Mouse (Mus musculus) NIH3T3 (cell line): Measurements from ENCODE around the gene Ndufaf3.
"Not testable (repeated sequence)": the region's sequence is repeated elsewhere in the genome, so short reads cannot be mapped to it uniquely, and the experiment has no call there.

Experiments
- DNase-seq: peaks from one replicate; pipeline ENCODE4 v3.0.0-alpha.2; 2012; ENCODE audit warnings: low read depth

Gene Ndufaf3

DNA sequence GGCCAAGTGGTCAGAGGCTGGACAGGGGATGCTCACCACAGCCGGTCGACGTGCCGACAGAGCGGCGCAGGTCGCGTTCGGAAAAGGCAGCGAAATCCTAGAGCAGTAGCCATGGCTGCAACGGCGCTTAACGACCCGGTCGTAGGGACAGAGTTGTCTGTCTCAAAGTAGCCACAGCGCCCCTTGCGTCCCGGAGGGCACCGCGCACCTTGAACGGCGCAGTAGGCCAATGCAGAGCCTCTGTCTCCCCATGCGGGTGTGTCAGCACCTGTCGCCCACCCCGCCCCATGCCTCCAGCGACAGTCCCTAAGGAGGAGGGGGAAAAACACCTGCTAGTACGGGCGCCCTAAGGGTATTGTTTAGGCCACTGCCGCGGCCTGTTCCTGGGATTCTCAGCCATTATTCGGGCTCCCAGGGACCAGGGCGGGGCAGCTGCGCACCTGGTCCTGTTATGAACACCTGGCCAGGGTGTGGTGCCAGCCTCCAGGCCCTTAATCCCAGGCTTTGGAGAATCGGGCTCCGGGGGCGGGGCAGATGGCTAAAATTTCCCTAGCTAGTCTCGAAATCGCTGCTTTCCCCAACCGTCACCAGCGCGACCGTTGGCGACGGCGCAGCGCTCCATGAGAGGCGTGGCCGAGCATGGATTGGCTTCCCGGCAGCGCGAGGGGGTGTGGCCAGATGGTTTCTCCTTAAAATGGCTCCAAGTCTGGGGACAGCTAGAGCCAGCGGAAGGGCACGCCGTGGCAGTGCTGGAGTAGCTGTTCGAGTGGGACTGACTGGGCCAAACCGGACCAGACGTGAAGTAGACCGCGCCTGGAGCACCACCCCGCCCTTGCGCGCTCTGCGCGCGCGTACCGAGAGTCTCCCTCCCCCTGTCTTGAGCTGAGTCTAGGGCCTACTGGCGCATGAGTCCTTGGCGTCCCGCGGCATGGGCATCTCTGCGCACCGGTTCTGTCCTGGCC, at the start of gene Ndufaf3:
Ndufaf3 (minus strand) TSS at position 620 of the 962 bp plus-strand sequence.
- DNase-seq, result peak; percentile 89

DNA sequence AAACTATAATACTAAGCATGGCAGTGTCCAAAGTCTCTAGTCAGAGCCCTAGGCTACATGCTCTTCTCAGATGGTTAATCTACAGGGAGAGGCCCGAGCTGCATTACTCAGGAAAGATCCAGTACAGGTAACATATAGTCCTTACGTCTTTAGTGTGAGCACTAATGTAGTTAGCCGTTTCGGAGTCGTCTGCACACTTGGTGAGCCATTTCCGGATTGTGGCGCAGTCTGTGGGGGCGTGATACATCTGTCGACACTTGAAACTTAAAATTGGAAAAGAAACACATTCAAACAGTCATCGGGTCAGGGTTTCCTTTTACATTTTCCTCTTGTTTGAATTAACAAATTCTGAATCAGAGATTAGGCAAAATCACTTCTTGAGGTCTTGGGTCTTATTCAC, 44.3 kb upstream of the Ndufaf3 start:
- DNase-seq, result no peak

DNA sequence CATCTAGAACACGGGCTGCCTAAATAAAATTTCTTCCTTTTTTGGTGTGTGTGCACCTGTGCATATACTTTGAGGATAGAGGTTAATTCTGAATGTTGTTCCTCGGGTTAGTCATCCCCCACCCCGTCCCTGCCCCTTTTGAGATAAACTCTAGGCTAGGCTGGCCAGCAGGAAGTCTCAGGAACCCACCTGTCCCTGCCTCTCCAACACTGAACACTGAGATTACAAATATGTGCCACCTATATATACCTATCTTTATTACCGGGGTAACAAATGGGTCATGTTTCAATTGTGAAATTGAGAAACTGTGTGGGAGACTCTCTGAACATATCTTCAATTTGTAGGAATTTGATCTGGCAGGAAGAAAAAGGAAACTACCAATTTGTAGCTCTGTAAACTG, 41.7 kb upstream of the Ndufaf3 start:
- no peak for DNase-seq

DNA sequence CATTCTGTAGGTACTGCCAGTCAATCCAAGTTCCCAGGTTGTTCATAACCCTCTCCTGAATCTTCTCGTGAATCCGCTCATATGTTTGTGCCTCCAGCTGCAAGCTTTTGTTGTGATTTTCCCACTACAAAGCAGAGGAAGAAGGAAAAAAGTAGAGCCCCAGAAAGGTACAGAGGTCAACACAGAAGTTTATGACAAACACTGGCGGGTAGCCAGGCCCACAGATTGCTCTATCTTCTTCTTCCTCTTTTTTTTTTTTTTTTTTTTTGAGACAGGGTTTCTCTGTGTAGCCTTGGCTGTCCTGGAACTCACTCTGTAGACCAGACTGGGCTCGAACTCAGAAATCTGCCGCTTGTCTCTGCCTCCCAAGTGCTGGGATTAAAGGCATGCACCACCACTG, 40.7 kb upstream of the Ndufaf3 start:
- not testable (repeated sequence) for DNase-seq

DNA sequence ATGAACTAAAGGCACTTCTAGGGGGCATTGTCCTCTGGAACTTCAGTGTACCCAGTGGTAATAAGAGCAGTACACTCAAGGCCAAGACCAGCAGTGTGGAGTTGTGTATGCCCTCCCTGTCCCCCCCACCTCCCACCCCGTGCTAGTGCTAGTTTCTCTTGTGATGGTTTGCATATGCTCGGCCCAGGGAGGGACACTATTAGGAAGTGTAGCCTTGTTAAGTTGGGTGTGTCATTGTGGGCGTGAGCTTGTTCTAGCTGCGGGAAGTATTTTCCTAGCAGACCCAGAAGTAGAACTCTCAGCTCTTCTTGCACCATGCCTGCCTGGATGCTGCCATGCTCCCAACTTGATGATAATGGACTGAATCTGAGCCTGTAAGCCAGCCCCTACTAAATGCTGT, 34.8 kb upstream of the Ndufaf3 start:
- DNase-seq, result no peak

DNA sequence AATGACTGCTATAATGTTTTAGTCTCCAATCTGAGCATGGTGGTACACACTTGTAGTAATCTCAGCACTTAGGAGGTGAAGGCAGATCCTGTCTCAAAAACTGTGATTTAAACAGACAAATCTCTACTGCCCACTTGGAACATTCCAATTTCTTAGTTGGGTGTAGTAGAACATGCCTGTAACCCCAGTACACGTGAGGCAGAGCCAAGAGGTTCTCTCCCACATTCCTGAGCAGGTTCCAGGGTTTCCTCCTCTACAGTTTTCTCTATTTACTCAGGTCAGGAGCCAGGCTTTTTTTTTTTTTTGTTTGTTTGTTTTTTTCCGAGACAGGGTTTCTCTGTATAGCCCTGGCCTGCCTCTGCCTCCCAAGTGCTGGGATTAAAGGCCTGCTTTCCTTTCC, 32.8 kb upstream of the Ndufaf3 start:
- DNase-seq, result peak; percentile 11

DNA sequence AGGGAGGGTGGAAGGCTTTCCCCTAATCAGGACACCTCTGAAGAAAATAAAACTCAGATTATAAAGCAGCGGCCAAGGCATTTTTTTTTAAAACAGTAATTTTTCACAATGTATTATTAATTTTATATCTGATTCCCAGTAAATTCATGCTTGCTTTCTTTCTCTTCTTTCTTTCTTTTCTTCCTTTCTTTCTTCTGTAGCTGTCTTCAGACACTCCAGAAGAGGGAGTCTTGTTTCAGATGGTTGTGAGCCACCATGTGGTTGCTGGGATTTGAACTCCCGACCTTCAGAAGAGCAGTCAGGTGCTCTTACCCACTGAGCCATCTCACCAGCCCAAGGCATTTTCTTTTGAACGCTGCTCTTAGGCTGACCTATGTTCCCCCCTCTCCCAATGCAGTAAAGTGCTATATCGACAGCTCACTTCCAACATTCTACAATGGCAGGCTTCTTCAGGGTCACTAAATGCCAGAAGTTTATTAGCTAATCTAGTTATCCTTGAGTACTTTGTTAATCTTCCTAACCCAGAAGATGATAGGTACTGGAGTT, 31.9 kb upstream of the Ndufaf3 start:
- no peak for DNase-seq

DNA sequence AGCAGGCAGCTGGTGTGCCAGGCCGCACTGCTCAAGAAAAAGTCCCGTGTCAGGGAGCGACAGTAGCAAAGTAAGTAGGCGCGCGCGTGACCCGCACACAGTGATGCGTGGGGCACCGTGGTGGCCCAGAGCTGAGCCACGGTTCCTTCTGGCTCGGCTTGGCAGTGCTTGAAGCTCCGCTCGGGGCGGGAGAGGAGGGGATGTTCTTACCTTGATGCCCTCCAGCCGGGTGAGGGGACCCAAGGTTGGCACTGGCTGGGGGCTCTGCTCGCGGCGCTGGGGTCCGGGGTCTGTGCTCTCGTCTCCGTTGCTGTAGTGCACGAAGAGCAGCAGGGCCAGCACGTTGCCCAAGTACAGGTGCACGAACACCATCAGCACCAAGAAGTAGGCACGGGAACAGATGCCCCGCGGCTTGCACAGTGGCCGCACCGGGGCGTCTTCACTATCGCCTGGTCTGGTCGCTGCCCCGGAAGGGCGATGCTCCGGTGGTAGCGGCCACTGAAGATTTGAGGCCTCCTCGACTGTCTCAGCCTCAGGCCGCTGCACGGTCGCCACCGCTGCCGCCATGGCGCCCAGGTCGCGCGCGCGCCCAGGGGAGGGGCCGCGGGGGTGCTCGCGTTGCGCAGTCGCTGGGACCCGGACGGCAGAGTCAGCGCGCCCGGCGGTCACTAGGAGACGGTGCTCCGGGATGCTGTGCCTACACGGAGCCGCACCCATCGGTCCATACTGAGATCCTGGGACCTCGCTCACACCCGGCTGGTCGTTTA, 29.9 kb upstream of the Ndufaf3 start, which contains the start of gene P4htm:
P4htm (minus strand) TSS at position 670 of the 767 bp plus-strand sequence.
- peak; percentile 63 for DNase-seq

DNA sequence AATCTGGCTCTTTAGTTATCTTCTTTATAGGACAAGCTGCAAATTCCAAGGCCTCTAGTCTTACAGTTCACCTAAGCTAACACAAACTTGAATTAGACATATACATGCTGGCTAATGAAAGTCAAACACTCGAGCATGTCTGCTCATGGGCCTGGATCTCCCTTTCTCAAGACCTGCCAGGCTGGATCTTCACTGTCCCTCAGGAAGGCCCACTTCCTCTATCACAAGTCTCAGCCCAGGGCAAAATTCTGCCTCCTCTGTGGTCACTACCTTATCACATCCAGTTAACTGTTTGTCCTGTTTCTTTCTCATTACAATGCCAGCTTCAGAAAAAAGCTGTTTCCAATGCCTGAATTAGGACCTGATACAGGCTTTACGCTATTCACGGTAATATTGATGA, 27.1 kb upstream of the Ndufaf3 start:
- DNase-seq, result no peak

DNA sequence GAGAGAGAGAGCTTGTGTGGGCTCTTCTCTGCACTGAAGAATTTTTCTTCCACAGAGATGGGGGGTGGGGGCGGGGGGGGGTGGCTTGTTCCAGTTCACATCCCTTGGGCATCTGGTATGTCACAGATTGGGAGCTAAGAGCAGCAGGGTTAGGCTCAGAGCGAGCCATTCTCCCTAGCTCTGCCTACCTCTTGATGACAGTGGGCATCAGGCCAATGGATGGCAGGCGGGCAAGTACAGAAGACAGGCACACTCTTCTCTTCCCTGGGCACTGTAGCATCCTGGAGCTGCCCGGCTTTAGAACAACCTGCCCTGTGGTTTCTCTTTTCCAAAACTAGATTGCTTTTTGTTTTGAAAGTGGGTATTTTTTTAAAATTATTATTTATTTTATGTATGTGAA, 24.2 kb upstream of the Ndufaf3 start:
- DNase-seq, result no peak

DNA sequence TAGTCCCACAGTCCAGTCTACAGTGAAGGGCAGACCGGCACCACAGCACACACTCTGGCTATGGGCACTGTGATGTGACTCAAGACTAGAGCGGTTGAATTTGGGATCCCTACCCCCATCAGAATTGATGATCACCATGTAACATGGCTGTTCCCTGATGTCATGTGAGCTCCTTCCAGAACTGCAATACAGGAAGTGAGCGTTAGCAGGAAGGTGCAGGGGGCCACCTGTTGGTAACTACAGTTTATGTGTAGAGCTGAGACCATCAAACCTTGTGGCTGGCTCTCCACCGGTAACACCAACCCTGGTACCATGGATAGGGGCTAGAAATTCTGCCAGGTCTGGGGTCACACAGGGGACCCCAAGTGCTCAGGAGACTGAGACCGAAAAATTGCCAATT, 22.0 kb upstream of the Ndufaf3 start:
- DNase-seq, result peak; percentile 29

DNA sequence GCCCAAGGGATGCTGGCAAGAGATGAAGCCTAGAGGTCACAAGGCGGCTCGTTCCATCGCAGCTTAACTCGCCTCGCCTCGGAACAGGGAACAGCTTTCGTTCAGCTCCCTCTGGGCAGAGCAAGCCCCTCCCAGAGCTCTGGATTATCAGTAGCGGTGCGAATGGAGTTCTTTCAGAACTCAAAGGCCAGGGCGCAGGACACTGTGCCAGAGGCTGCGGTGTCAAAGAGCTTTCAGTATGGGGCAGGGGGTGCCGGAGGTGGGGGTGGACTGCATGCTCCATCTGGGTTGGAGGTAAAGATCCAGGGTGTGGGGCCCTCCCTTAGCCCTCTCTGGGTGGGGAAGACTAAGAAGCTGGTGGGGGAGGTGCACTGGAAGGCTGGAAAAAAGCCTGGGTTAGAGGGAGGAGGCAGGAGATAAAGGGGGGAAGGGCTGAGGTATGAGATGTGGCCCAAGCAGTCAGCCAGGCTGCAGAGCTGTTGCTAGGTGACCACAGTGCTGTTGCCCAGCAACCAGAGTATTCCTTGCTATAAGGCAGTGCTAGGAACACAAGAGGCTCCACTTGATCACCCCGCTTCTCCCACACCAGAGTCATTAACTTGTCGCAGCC, 20.4 kb upstream of the Ndufaf3 start:
- DNase-seq, result peak; percentile 77

DNA sequence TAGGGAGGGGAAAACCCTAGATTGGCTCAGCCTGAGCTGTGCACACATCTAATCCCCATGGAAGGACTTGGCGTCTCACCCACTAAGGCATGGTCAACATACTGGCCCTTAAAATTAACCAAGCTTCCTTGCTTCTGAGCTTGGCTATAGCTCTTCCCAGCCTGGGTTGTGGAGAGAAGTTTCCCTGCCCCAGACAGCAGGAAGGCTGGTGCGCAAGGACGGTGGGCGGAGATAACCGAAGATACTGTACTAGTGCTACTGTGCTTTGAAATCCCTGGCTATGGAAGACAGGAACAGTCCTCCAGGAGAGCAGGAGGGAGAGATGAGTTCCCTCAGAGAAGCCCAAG, 12.1 kb upstream of the Ndufaf3 start:
- DNase-seq, result peak; percentile 26

DNA sequence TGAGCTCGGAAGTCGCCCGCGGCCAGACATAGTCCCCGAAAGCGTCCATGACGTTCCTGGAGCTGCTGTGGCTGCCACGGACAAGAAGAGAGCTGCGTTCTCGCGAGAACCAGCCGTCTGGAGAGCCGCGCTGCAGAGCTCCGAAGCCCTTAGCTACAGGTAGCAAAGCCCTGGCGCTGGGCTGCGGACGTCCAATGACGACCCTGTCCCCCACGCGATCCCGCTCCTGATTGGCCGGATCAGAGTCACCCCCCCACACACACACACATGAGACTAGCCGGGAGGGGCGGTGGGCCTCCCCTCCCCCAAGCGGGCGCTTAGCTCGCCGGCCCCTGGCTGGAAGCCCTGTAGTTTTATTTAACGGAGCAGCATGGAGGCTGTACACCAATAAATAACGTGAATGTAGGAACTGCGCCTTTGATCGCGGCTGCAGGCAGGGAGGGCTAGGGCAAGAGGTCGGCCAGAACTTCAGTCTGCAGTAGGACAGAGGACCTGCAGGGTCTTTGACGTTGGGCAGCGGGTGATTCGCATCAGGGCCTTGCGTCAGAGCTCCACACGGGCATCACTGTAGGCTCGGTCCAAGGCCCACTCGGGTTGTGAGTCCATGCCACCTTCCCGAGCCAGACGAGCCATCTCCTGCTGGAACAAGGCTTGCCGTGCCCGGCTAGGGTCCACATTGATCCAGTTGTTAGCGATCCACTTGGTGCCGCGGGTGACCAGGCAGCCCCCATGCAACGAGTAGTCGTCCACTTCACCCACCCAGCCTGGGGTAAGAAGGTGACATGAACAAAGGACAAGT, 11.5 kb upstream of the Ndufaf3 start, which contains the start of gene Wdr6:
Wdr6 (minus strand) TSS at position 195 of the 799 bp plus-strand sequence.
- DNase-seq, result peak; percentile 95

DNA sequence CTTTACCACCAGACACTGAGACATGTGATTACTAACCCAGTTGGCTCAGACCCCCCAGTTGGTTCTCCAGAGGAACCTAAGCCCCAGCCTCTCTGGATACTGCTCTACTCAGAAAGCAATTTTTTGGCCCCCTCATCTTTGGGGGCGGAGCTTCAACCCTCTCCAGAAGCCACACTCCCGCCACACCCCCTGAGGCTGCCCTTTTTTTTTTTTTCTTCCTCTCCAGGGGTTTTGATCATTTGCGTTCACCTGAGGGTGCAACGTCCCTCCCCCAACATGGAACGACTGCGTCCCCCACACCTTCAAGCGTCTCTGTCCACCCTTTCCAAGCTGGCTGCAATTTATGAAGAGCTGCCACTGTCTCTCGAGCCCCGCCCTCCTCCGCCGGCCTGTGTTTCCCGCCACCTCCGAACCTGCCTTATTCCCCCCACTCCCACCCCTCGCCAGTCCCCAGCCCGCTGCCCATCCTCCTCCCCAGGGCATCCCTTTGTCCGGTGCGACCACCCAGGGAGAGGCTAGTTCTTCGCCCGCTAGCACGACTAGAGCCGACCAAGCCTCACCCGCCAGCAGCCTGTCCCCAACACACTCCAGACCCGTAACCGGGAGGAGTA, 10.8 kb upstream of the Ndufaf3 start:
- DNase-seq, result peak; percentile 77

DNA sequence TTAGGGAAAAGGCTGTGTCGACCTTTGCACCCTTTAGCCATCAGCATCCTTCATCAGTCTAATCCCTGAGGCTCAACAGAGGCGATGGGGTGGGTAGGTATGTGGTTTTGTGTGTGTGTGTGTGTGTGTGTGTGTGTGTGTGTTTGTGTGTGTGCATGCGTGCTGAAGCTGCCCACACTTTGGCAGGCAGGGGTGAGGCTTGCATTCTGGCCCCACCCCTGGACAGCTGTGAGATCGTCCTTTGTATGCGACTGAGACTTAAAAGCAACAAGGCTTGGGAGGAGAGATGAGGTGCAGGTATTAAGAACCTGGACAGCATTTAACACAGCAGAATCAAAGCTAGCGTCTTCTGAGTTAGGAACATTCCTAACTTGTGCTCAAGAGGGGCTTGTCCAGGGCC, 9.8 kb upstream of the Ndufaf3 start:
- no peak for DNase-seq

DNA sequence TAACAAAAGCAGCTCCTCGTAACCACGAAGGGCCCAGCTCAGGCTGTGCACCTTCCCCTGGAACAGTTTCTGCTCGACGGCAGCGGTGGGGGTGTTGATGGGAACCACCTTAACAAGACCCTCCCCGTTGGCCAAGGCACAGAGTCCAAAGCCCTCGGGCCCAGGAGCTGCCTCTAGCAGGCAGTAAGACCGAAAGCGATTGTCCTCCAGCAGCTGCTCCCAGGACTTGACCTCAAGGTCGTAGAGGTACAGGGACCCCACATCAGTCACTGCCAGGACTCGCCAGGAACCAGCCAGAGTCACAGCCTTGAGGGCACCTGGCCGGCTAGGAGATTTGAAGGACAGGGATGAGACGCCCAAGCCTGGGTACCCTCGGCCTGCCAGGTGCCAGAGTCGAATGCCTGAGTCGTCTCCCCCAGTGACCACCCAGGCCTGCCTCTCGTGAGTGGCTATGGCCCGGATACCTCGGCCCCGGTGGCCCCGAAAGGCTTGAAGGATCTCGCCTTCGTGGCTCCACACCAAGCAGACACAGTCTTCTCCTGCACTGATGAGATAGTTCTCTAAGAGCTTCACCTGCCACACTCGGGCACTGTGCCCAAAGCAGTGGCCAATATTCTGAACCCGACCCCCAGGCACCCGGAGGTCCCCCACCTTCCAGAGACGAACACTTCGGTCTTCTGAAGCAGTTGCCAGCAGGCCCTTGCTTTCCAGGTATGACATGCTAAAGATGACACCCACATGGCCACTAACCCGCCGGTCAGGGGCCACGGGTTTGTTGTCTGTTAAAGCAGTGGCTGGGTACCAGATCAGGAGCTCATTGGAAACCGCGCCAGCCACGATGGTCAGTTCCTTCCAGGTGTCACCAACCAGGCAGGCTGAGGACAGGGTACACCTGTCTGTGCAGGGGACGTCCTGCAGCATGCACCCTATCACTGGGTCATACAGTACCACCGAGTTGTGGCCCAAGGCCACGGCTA, 8.4 kb upstream of the Ndufaf3 start:
- DNase-seq, result no peak

DNA sequence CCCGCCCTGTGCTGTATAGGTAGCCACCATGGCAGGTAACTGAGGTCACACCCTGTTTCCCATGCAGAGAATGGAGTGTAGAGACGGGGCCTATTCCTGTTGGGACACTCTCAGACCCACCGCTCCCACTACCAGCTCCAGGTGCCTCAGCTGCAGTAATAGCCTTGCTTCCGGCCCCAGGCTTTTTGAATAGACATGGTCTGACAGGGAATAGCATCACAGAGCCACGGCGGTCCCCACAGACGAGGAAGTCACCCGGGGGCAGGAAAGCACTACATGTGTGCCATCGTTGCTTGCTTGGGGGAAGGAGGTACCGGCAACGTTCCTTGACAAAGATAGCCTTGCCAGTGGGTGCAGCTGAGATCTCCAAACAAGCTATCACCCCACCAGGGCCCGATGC, 7.7 kb upstream of the Ndufaf3 start:
- DNase-seq, result no peak

DNA sequence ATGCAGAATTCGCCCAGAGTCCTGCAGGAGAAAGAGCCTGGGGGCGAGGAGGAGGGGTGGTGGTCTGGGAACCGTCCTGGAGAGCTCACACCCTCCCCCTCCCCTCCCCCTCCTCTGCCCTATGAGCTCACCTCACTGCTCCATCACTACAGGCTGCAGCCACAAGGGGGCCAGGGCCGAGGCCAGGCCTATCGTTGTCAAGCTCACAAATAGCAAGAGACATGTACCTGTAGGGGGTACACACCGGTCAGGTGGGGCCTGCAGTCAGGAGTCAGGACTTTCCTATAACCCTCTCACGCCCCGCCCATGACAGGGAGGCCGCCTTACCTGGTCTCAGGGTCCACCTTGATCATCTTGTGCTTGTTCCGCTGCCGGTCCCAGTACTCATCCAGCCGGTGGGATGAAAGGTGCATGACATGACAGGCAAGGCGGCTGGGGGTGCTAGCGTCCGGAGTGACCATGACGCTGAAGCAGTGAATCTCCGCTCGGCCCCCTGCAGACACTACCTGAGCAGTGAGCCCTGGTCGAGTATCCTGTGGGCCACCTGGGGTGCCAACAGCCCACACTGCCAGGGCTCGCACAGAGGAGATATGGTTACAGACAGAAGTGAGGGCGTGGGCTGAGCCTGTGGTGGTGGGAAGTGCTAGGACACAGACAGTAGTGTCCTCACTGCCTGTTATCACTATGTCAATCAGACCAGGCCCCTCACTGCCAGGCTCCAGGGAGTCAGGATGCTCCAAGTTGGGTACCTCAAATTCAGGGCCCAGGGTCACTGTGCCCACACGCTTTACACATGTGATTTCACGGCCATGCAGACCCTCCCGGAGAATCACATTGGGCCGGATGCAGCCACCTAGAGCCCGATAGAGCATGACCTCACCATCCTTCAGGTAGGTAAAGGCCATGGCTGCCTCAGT, 6.8 kb upstream of the Ndufaf3 start:
- peak; percentile 76 for DNase-seq
